Mouse (Mus musculus) gastrocnemius, adult 2 months (tissue): ENCODE results near the gene Zbtb12. TPM values are rescaled to one million over a fixed set of nuclear protein-coding genes. Genes with fewer than 3 reads are reported as not detected.

Experiments used
- DNase-seq: peaks from one replicate; pipeline ENCODE4 v3.0.0; 2022
- H3K27ac ChIP-seq: fragments of 200-600 bp; 2 replicates; pipeline ENCODE4 v1.8.1; 2022; ENCODE audit warnings: mild to moderate bottlenecking
- H3K4me3 ChIP-seq: fragments of 200-600 bp; 2 replicates; pipeline ENCODE4 v1.8.1; 2022; ENCODE audit warnings: mild to moderate bottlenecking, moderate library complexity
- CTCF ChIP-seq: fragments of 200-600 bp; IDR thresholded peaks from 2 replicates; pipeline ENCODE4 v1.8.1; 2022; ENCODE audit warnings: antibody characterized with exemption, mild to moderate bottlenecking, moderate library complexity
- intact Hi-C: fragments of 180-260 bp; cut with DNase I; formaldehyde crosslinking; loops from one replicate; pipeline ENCODE4 v1.15.1; 2025
- microRNA-seq: library from miRNA; unstranded; fragments of <30 nt; microRNA quantifications from one replicate; pipeline ENCODE4 v1.2.0, GENCODE M21; 2021
- total RNA-seq, 2 experiments: library from RNA; stranded (reverse); gene quantifications; 2 replicates each; pipeline ENCODE4 v1.2.3; 2021

Gene Zbtb12
- total RNA-seq, 2 experiments from 2014 or later, result 5.2 to 8.3 TPM

DNA sequence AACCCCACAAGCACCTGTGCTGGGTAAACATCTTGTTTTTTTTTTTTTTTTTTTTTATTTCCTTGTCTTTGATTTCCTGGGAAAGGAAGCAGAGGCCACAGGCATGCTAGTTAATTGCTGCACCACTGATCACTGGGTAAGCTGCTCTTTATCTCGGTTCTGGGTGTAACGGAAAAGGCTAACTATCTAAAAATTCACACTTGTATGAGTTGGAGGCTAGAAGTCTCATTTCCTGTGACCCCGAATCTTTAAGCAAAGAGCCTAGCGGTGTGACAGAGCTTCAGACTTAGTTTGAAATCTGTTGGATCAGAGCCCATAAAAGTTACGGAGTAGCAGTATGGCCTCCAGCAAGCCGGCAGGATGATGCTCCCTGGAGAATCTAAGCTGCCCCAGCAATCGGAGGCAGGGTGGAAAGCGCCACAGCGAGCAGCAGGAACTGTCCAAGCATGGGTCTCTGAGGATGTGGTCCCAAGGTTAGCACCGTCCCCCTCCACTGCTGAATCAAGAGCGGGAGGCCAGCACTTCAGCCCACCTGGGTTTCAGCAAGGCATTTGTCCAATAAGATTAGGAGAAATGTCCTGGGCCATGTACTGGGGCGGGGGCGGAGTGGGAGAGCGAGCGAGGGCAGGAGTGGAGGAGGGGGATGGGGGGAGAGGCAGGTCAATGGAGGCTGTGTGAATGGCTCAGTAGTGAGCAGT is 62.2 kb downstream of the Zbtb12 start:
- intact Hi-C loops, result no loop called here
- no peak for TF ChIP-seq CTCF
- no peak for DNase-seq
- Histone ChIP-seq H3K4me3 (peak overlapping the region; percentile 68), H3K27ac (peak overlapping the region; percentile 70)

DNA sequence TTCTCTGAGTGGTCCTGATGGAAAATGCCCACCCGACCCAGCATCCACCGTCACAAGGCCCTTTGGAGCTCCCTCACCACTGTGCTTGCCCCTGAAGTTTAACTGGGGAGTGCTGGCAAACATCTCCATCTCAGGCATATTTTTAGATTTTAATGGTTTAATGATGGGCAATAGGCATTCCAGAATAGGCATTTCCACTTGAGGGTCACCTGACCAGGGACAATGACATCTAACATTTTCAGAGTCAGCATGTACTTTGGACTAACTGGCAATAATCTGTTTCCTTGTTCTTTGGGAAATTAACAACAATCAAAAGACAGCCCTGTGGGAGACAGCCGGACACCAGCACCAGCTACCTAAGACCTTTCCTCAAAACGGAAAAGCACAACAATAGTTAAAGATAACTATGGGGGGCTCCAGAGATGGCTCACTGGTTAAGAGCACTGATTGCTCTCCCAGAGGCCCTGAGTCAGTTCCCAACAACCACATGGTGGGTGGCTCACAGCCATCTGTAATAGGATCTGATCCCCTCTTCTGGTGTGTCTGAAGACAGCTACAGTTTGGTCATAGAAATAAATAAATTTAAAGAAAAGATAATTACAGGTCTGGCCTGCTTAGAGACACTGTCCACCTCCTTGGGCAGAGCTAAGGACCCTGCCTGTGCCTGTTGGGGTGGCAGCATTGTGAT is 64.0 kb downstream of the Zbtb12 start:
- no peak for DNase-seq
- intact Hi-C loops, result no loop called here
- no peak overlapping the region for H3K4me3 ChIP-seq
- H3K27ac ChIP-seq, result no peak overlapping the region
- no peak for TF ChIP-seq CTCF

DNA sequence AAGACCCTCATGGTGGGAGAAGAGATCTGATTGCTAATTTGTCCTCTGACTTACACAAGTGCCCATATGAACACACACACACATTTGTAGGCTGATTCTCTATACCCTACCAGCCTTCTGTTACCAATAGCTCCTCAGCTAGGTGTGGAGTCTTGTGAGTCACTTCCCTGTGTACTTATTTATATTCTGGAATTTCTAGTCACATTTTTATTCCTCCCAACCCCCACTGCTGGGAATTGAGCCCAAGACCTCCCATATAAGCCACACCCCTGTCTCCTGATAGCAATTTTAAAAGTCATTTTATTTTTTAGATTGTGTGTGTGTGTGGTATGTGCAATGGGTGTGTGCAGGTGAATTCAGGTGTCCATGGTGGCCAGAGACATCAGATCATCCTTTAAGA is 65.1 kb downstream of the Zbtb12 start:
- intact Hi-C loops, result no loop called here
- H3K4me3 ChIP-seq, result no peak overlapping the region
- no peak for DNase-seq
- H3K27ac ChIP-seq, result no peak overlapping the region
- TF ChIP-seq CTCF, result no peak

Small RNAs within 50 kb of the gene (microRNA-seq; reads per million reads assigned to microRNA genes)
- not detected for gene Mir6970
- not detected for gene Mir6971
- not detected for gene Mir6972

Other genes starting within 250 kb of the Zbtb12 start
- under 1 TPM; 0.28 to 0.36 TPM for gene Prrt1, start 249.9 kb upstream of the Zbtb12 start, total RNA-seq
- 1 to 10 TPM; 4.5 to 9.3 TPM for gene Fkbpl, start 234.7 kb upstream of the Zbtb12 start, total RNA-seq
- 1 to 10 TPM; 7.1 to 9.1 TPM for gene Atf6b, start 232.3 kb upstream of the Zbtb12 start, total RNA-seq
- 10 to 100 TPM; 30.7 to 41.6 TPM for gene Tnxb, start 208.9 kb upstream of the Zbtb12 start, total RNA-seq
- 1 to 10 TPM; 2.4 to 3.4 TPM for gene C4b, start 135.6 kb upstream of the Zbtb12 start, total RNA-seq
- not detected for gene Cyp21a1, start 74.9 kb upstream of the Zbtb12 start, total RNA-seq
- 1 to 10 TPM; 7.3 to 7.7 TPM for gene Stk19, start 42.5 kb upstream of the Zbtb12 start, total RNA-seq
- 10 to 100 TPM in 1 of 2 experiments, 1 to 10 TPM in 1; 10.0 to 11.4 TPM for gene Dxo, start 42.5 kb upstream of the Zbtb12 start, total RNA-seq
- gene Skiv2l, start 29.3 kb upstream of the Zbtb12 start, total RNA-seq, result 10 to 100 TPM; 19.0 to 24.6 TPM
- gene Nelfe, start 29.1 kb upstream of the Zbtb12 start, total RNA-seq, result 10 to 100 TPM in 1 of 2 experiments, 1 to 10 TPM in 1; 9.4 to 10.8 TPM
- 1 to 10 TPM; 1.9 to 2.0 TPM for gene Cfb, start 17.0 kb upstream of the Zbtb12 start, total RNA-seq
- not detected for gene Gm20547, start 2.6 kb downstream of the Zbtb12 start, total RNA-seq
- 1 to 10 TPM; 1.3 to 3.4 TPM for gene C2, start 18.8 kb downstream of the Zbtb12 start, total RNA-seq
- 10 to 100 TPM; 28.0 to 29.6 TPM for gene Ehmt2, start 19.0 kb downstream of the Zbtb12 start, total RNA-seq
- gene Slc44a4, start 35.0 kb downstream of the Zbtb12 start, total RNA-seq, result not detected
- 10 to 100 TPM; 10.5 to 12.0 TPM for gene Neu1, start 51.8 kb downstream of the Zbtb12 start, total RNA-seq
- gene Hspa1b, start 79.8 kb downstream of the Zbtb12 start, total RNA-seq, result 10 to 100 TPM in 1 of 2 experiments, 1 to 10 TPM in 1; 3.9 to 13.0 TPM
- not detected for gene Gm20481, start 90.4 kb downstream of the Zbtb12 start, total RNA-seq
- gene Hspa1a, start 92.7 kb downstream of the Zbtb12 start, total RNA-seq, result 10 to 100 TPM in 1 of 2 experiments, 1 to 10 TPM in 1; 6.8 to 14.1 TPM
- 10 to 100 TPM; 14.9 to 31.2 TPM for gene Hspa1l, start 93.2 kb downstream of the Zbtb12 start, total RNA-seq
- 10 to 100 TPM; 15.2 to 17.0 TPM for gene Lsm2, start 102.4 kb downstream of the Zbtb12 start, total RNA-seq
- gene Vars, start 121.5 kb downstream of the Zbtb12 start, total RNA-seq, result 10 to 100 TPM; 31.0 to 35.2 TPM
- 10 to 100 TPM in 1 of 2 experiments, 1 to 10 TPM in 1; 7.8 to 14.4 TPM for gene Vwa7, start 137.1 kb downstream of the Zbtb12 start, total RNA-seq
- not detected for gene Sapcd1, start 148.5 kb downstream of the Zbtb12 start, total RNA-seq
- gene Msh5, start 167.3 kb downstream of the Zbtb12 start, total RNA-seq, result not detected
- 10 to 100 TPM in 1 of 2 experiments, 1 to 10 TPM in 1; 7.2 to 11.3 TPM for gene Clic1, start 170.5 kb downstream of the Zbtb12 start, total RNA-seq
- gene Ddah2, start 179.6 kb downstream of the Zbtb12 start, total RNA-seq, result 1 to 10 TPM; 6.9 to 9.3 TPM
- gene Ly6g6c, start 185.9 kb downstream of the Zbtb12 start, total RNA-seq, result not detected
- gene Mpig6b, start 186.7 kb downstream of the Zbtb12 start, total RNA-seq, result not detected
- not detected for gene Ly6g6e, start 197.4 kb downstream of the Zbtb12 start, total RNA-seq
- gene Ly6g6d, start 198.6 kb downstream of the Zbtb12 start, total RNA-seq, result 1 to 10 TPM in 1 of 2 experiments, under 1 TPM in 1; 0.50 to 1.9 TPM
- gene Ly6g6f, start 206.1 kb downstream of the Zbtb12 start, total RNA-seq, result not detected
- 10 to 100 TPM; 74.2 to 99.7 TPM for gene Abhd16a, start 209.8 kb downstream of the Zbtb12 start, total RNA-seq
- gene Ly6g5c, start 228.8 kb downstream of the Zbtb12 start, total RNA-seq, result not detected
- gene Ly6g5b, start 235.9 kb downstream of the Zbtb12 start, total RNA-seq, result under 1 TPM in 1 of 2 experiments, not detected in 1; 0.36 TPM
- gene Gpank1, start 242.0 kb downstream of the Zbtb12 start, total RNA-seq, result 1 to 10 TPM; 8.5 to 8.7 TPM
- 100 to 1,000 TPM; 186 to 187 TPM for gene Csnk2b, start 242.6 kb downstream of the Zbtb12 start, total RNA-seq
- 10 to 100 TPM; 13.6 to 24.6 TPM for gene D17H6S53E, start 246.9 kb downstream of the Zbtb12 start, total RNA-seq